Mouse (Mus musculus) heart, adult 2 months (tissue): ENCODE data around the gene Bicd2.

Experiments used
- CTCF ChIP-seq: fragments of 200-600 bp; IDR thresholded peaks from 2 replicates; pipeline ENCODE4 v1.8.1; 2022; ENCODE audit warnings: antibody characterized with exemption, mild to moderate bottlenecking, moderate library complexity
- POLR2A ChIP-seq: fragments of 200-500 bp; IDR thresholded peaks from 2 replicates; pipeline ENCODE4 v1.6.1; 2011; ENCODE audit warnings: mild to moderate bottlenecking, low read depth, low read length, control low read depth; ENCODE audit not compliant: insufficient read depth

GRCm38 (mm10) chr13:49298514-49299381 lies 42.6 kb upstream of the Bicd2 start:
- TF ChIP-seq POLR2A (no peak), CTCF (no peak)
